Mouse (Mus musculus): ENCODE results near the gene Olfr559. TPM values are rescaled to one million over a fixed set of nuclear protein-coding genes. Genes with fewer than 3 reads are reported as not detected.
A peak's percentile ranks its signal among the peaks of the same experiment; 100 is the strongest.

Gene Olfr559
- polyA plus RNA-seq, 1 experiment from 2014 or later = not detected

DNA sequence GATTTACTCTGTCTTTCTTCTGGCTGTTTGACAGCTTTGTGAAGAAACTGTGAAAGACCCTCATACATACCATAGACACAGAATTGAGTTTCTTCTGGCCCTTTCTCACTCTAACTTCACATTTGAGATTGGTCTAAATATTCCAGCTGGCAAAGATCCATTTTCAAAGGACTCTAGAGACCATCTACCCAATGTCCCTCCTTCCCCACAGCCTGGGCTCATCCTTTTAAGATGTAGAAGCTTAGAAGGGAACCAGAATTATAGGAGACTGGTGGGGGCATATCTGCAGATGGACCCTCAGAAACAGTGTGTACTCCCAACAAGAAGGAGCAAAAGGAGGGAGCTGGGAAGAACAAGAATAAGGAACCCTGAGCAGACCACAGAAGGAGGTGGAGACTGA lies 25.4 kb downstream of the Olfr559 start, which contains the start of gene Olfr558:
Olfr558 (plus strand) TSS at position 301 of the 400 bp plus-strand sequence.
- H3K27me3 ChIP-seq (ENCODE audit: insufficient read depth, low read length) = no peaks in the 10 kb centered on the region
- no peak within 1 kb of the TSS for H3K4me3 ChIP-seq (ENCODE audit: low read depth, low read length)
- no peaks in the 10 kb centered on the region for H3K36me3 ChIP-seq (replicated peaks; ENCODE audit: insufficient read depth, low read length)
- no peaks in the 10 kb centered on the region for H3K4me1 ChIP-seq (ENCODE audit: insufficient read depth)
- H3K9ac ChIP-seq (replicated peaks) = no peak within 1 kb of the TSS
- no peak within 1 kb of the TSS for H3K27ac ChIP-seq (ENCODE audit: low read depth)
- TF ChIP-seq CTCF (IDR thresholded peaks at IDR 0.05; ENCODE audit: low read depth) = no peak
- no peak for TF ChIP-seq EP300 (IDR thresholded peaks at IDR 0.05; ENCODE audit: low read depth)
- DNase-seq = no peak
- ATAC-seq = no peak
- H3K9me3 ChIP-seq (ENCODE audit: low read length) = no peaks in the 10 kb centered on the region
- H3K4me2 ChIP-seq (ENCODE audit: low read depth, low read length) = no peak within 1 kb of the TSS

DNA sequence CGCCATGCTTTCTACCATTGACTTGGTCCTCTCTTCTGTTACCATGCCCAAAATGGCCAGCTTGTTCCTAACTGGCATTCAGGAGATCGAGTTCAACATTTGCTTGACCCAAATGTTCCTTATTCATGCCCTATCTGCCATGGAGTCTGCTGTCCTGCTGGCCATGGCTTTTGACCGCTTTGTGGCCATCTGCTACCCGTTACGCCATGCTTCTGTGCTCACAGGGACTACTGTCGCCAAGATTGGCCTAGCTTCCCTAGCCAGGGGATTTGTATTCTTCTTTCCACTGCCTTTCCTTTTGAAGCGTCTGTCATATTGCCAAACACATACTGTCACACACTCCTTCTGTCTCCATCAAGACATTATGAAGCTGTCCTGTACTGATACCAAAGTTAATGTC lies 28.8 kb downstream of the Olfr559 start:
- TF ChIP-seq CTCF (IDR thresholded peaks at IDR 0.05; ENCODE audit: low read depth) = no peak
- no peak for TF ChIP-seq EP300 (IDR thresholded peaks at IDR 0.05; ENCODE audit: low read depth)
- ATAC-seq (no peak), DNase-seq (no peak)
- H3K4me1 ChIP-seq (ENCODE audit: insufficient read depth) = no peaks in the 10 kb centered on the region
- H3K27ac ChIP-seq (ENCODE audit: low read depth) = no peak overlapping the region
- 85% methylated on average over 7 of the region's 7 CpGs for WGBS (ENCODE audit: insufficient replicate concordance)
- no peaks in the 10 kb centered on the region for H3K9me3 ChIP-seq (ENCODE audit: low read length)
- H3K9ac ChIP-seq (replicated peaks) = no peak overlapping the region
- H3K4me3 ChIP-seq (ENCODE audit: low read depth, low read length) = no peak overlapping the region
- no peaks in the 10 kb centered on the region for H3K36me3 ChIP-seq (replicated peaks; ENCODE audit: insufficient read depth, low read length)
- H3K4me2 ChIP-seq (ENCODE audit: low read depth, low read length) = no peak overlapping the region
- no peaks in the 10 kb centered on the region for H3K27me3 ChIP-seq (ENCODE audit: insufficient read depth, low read length)

DNA sequence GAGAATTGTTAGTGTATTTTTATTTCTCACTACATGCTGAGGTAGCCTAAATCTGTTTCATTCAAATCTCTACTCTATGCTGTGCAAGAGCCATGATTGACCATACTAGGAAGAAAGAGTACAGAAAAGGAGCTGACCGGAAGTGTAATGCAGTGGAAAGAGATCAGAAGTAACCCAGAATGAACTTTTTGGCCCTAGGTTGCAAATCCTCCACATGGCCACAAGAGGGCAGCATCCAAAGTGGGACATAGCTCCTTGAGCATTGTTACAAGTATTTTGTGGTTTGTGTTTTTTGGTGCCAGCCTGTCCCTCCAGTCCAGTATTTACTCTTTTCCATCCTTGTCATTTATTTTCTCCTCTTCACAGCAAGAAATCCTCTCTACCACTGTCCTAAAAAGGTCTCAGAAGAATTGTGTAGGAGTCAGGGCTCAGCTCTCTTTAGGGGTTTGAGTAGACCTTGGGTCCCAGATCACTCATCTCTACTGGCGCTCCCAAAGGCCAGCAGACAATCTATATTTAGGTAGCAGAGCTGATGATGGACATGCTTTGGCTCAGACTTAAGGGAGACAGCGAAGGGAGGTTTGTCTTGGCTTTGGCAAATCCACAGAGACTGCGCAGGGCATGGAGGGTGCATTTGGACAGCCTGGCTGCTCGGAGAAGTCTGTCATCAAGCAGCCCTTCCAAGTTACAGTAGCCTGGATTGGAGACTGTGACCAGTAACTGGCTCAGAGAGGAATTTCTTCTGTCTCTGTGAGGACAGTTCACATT lies 31.7 kb downstream of the Olfr559 start, which contains the start of gene Olfr557:
Olfr557 (plus strand) TSS at position 553 of the 768 bp plus-strand sequence.
- Histone ChIP-seq H3K9ac (replicated peaks) (no peak within 1 kb of the TSS), H3K27ac (ENCODE audit: low read depth) (no peak within 1 kb of the TSS), H3K27me3 (ENCODE audit: insufficient read depth, low read length) (no peaks in the 10 kb centered on the region), H3K4me2 (ENCODE audit: low read depth, low read length) (no peak within 1 kb of the TSS), H3K4me1 (ENCODE audit: insufficient read depth) (no peaks in the 10 kb centered on the region), H3K36me3 (replicated peaks; ENCODE audit: insufficient read depth, low read length) (no peaks in the 10 kb centered on the region), H3K4me3 (ENCODE audit: low read depth, low read length) (no peak within 1 kb of the TSS), H3K9me3 (ENCODE audit: low read length) (peaks cover 2% of the 10 kb centered on the region; the same call in 1 of the 2 replicates)
- ATAC-seq (no peak), DNase-seq (peak; percentile 36)
- WGBS (ENCODE audit: insufficient replicate concordance) = 65% methylated on average over 5 of the region's 5 CpGs
- TF ChIP-seq EP300 (IDR thresholded peaks at IDR 0.05; ENCODE audit: low read depth) = no peak
- TF ChIP-seq CTCF (IDR thresholded peaks at IDR 0.05; ENCODE audit: low read depth) = peak; percentile 82

DNA sequence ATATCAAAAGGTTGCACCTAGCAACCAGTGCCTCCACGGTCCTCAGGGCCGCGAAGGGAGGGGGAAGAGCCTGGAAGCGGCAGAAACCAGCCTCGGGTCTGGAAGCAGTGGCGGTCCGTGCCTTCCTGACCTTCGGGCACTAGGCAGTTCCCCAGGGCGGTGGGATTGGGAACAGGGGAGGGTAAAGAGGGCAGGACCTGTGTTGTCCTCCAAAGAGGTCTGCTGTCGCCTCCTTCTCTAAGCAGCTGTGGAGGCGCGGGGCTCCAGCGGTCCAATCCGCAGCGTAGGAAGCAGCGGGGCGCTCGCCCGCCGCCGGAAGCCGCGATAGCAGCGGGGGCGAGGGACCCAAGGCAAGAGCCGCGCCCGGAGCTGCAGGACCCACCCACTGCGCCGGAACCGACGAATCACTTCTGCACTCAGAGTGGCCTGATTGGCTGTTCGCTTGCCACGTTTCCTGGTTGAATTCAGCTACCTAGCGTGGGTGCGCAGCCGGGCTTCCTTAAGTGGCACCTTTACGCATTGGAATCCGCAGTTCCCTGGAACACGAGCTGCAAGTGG lies 40.3 kb downstream of the Olfr559 start, which contains the start of gene Trim68:
Trim68 (minus strand) TSS at position 384 of the 558 bp plus-strand sequence.
- DNase-seq = peak; percentile 85
- peak within 1 kb of the TSS; percentile 57 for H3K4me3 ChIP-seq (ENCODE audit: low read depth, low read length)

DNA sequence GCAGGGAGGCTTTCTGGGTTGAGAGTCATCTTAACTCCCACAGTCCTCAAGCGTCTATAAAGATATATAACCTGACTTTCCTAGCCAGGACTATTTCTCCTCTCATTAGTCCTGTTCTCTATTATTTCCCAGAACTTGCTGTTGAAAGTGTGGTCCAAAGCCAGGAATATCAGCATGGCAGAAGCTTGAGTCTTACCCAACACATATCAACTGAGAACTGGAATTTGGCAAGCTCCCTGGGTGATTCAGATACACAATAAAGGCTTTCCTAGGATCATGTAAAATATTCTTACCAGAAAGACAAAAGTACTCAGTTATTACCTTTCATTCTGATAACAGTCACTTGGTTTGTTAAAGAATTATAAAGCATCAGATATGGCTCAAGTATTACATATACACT lies 45.4 kb downstream of the Olfr559 start:
- no peaks in the 10 kb centered on the region for H3K9me3 ChIP-seq (ENCODE audit: low read length)
- no peaks in the 10 kb centered on the region for H3K36me3 ChIP-seq (replicated peaks; ENCODE audit: insufficient read depth, low read length)
- no peak for DNase-seq
- 79% methylated on average over 1 of the region's 1 CpGs for WGBS (ENCODE audit: insufficient replicate concordance)
- ATAC-seq = no peak
- no peak for TF ChIP-seq EP300 (IDR thresholded peaks at IDR 0.05; ENCODE audit: low read depth)
- no peak for TF ChIP-seq CTCF (IDR thresholded peaks at IDR 0.05; ENCODE audit: low read depth)
- H3K9ac ChIP-seq (replicated peaks) = no peak overlapping the region
- no peak overlapping the region for H3K27ac ChIP-seq (ENCODE audit: low read depth)
- H3K4me3 ChIP-seq (ENCODE audit: low read depth, low read length) = no peak overlapping the region
- H3K27me3 ChIP-seq (ENCODE audit: insufficient read depth, low read length) = no peaks in the 10 kb centered on the region
- no peaks in the 10 kb centered on the region for H3K4me1 ChIP-seq (ENCODE audit: insufficient read depth)
- no peak overlapping the region for H3K4me2 ChIP-seq (ENCODE audit: low read depth, low read length)

More for the DNA sequence above, 40.3 kb downstream of the Olfr559 start, which contains the start of gene Trim68:
- no peaks in the 10 kb centered on the region for H3K36me3 ChIP-seq (replicated peaks; ENCODE audit: insufficient read depth, low read length)
- H3K9ac ChIP-seq (replicated peaks) = peak within 1 kb of the TSS; percentile 57
- 1% methylated on average over 33 of the region's 40 CpGs for whole genome bisulfite sequencing (ENCODE audit: insufficient replicate concordance)
- no peaks in the 10 kb centered on the region for H3K4me1 ChIP-seq (ENCODE audit: insufficient read depth)
- 0 out of 2 replicates have a peak within 1 kb of the TSS, but pooled peaks have one; percentile 11 for H3K27ac ChIP-seq (ENCODE audit: low read depth)
- peak within 1 kb of the TSS; percentile 84 for H3K4me2 ChIP-seq (ENCODE audit: low read depth, low read length)
- TF ChIP-seq CTCF (IDR thresholded peaks at IDR 0.05; ENCODE audit: low read depth) = no peak
- no peak for TF ChIP-seq EP300 (IDR thresholded peaks at IDR 0.05; ENCODE audit: low read depth)
- peaks cover 2% of the 10 kb centered on the region; the same call in 1 of the 2 replicates for H3K9me3 ChIP-seq (ENCODE audit: low read length)
- peak; percentile 99 for ATAC-seq
- H3K27me3 ChIP-seq (ENCODE audit: insufficient read depth, low read length) = no peaks in the 10 kb centered on the region

DNA sequence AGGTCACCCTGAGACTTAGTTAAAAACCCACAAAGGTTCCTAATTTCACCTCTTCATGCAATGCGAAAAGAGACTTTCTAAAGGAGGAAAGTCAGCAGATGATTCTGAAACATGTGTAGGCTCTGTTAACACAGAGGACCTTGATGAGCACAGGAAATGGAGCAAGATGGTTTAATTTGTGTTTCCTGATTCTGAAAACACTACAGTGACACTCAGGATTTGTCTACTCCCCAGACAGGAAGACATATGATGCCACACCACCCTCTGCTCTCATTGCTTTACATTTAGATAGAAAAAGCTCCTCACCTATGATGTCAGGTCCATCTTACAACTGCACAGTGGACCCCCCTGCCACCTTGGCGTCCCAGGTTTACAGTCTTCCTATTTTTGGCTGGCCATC lies 51.1 kb downstream of the Olfr559 start:
- DNase-seq (no peak), ATAC-seq (no peak)
- H3K36me3 ChIP-seq (replicated peaks; ENCODE audit: insufficient read depth, low read length) = no peaks in the 10 kb centered on the region
- H3K27me3 ChIP-seq (ENCODE audit: insufficient read depth, low read length) = no peaks in the 10 kb centered on the region
- no peak overlapping the region for H3K27ac ChIP-seq (ENCODE audit: low read depth)
- no peak overlapping the region for H3K9ac ChIP-seq (replicated peaks)
- H3K4me3 ChIP-seq (ENCODE audit: low read depth, low read length) = no peak overlapping the region
- WGBS (ENCODE audit: insufficient replicate concordance) = 68% methylated on average over 2 of the region's 2 CpGs
- H3K4me1 ChIP-seq (ENCODE audit: insufficient read depth) = no peaks in the 10 kb centered on the region
- no peaks in the 10 kb centered on the region for H3K9me3 ChIP-seq (ENCODE audit: low read length)
- TF ChIP-seq CTCF (IDR thresholded peaks at IDR 0.05; ENCODE audit: low read depth) (no peak), EP300 (IDR thresholded peaks at IDR 0.05; ENCODE audit: low read depth) (no peak)
- H3K4me2 ChIP-seq (ENCODE audit: low read depth, low read length) = no peak overlapping the region

Other genes with a start within 250 kb of the Olfr559 start
- gene Olfr543, start 245.8 kb downstream of the Olfr559 start, polyA plus RNA-seq (2015; fragmentation: Nextera tagmentation; extraction: Ambion mirVana) = 0.12 and 0.19 TPM in 2 replicates
- gene Olfr544, start 239.2 kb downstream of the Olfr559 start, polyA plus RNA-seq (2015; fragmentation: Nextera tagmentation; extraction: Ambion mirVana) = 0.04 and 0.06 TPM in 2 replicates
- not detected in 2 replicates for gene Olfr545, start 227.9 kb downstream of the Olfr559 start, polyA plus RNA-seq (2015; fragmentation: Nextera tagmentation; extraction: Ambion mirVana)
- gene Olfr547, start 192.7 kb downstream of the Olfr559 start, polyA plus RNA-seq (2015; fragmentation: Nextera tagmentation; extraction: Ambion mirVana) = not detected in 2 replicates
- gene Olfr548-ps1, start 186.6 kb downstream of the Olfr559 start, polyA plus RNA-seq (2015; fragmentation: Nextera tagmentation; extraction: Ambion mirVana) = not detected in 2 replicates
- not detected in 2 replicates for gene Olfr549, start 177.6 kb downstream of the Olfr559 start, polyA plus RNA-seq (2015; fragmentation: Nextera tagmentation; extraction: Ambion mirVana)
- 0.42 and 0.64 TPM in 2 replicates for gene Trim21, start 162.0 kb downstream of the Olfr559 start, polyA plus RNA-seq (2015; fragmentation: Nextera tagmentation; extraction: Ambion mirVana)
- gene Olfr550, start 156.0 kb downstream of the Olfr559 start, polyA plus RNA-seq (2015; fragmentation: Nextera tagmentation; extraction: Ambion mirVana) = not detected in 2 replicates
- not detected in 2 replicates for gene Olfr551, start 135.6 kb downstream of the Olfr559 start, polyA plus RNA-seq (2015; fragmentation: Nextera tagmentation; extraction: Ambion mirVana)
- not detected in 2 replicates for gene Olfr552, start 129.7 kb downstream of the Olfr559 start, polyA plus RNA-seq (2015; fragmentation: Nextera tagmentation; extraction: Ambion mirVana)
- gene Olfr553, start 109.3 kb downstream of the Olfr559 start, polyA plus RNA-seq (2015; fragmentation: Nextera tagmentation; extraction: Ambion mirVana) = not detected in 2 replicates
- not detected in 2 replicates for gene Olfr554, start 89.1 kb downstream of the Olfr559 start, polyA plus RNA-seq (2015; fragmentation: Nextera tagmentation; extraction: Ambion mirVana)
- not detected in 2 replicates for gene Olfr555, start 68.7 kb downstream of the Olfr559 start, polyA plus RNA-seq (2015; fragmentation: Nextera tagmentation; extraction: Ambion mirVana)
- not detected in 2 replicates for gene Olfr556, start 62.6 kb downstream of the Olfr559 start, polyA plus RNA-seq (2015; fragmentation: Nextera tagmentation; extraction: Ambion mirVana)
- 1.4 and 1.7 TPM in 2 replicates for gene Trim68, start 40.2 kb downstream of the Olfr559 start, polyA plus RNA-seq (2015; fragmentation: Nextera tagmentation; extraction: Ambion mirVana)
- gene Olfr557, start 31.6 kb downstream of the Olfr559 start, polyA plus RNA-seq (2015; fragmentation: Nextera tagmentation; extraction: Ambion mirVana) = not detected in 2 replicates
- 0.04 TPM in 1 of 2 replicates, not detected in the other for gene Olfr558, start 25.3 kb downstream of the Olfr559 start, polyA plus RNA-seq (2015; fragmentation: Nextera tagmentation; extraction: Ambion mirVana)
- gene Olfr33, start 8.4 kb downstream of the Olfr559 start, polyA plus RNA-seq (2015; fragmentation: Nextera tagmentation; extraction: Ambion mirVana) = not detected in 2 replicates
- gene Olfr560, start 31.9 kb upstream of the Olfr559 start, polyA plus RNA-seq (2015; fragmentation: Nextera tagmentation; extraction: Ambion mirVana) = not detected in 2 replicates
- gene Olfr78, start 32.0 kb upstream of the Olfr559 start, polyA plus RNA-seq (2015; fragmentation: Nextera tagmentation; extraction: Ambion mirVana) = 0.04 TPM in 1 of 2 replicates, not detected in the other
- not detected in 2 replicates for gene Olfr561, start 43.7 kb upstream of the Olfr559 start, polyA plus RNA-seq (2015; fragmentation: Nextera tagmentation; extraction: Ambion mirVana)
- not detected in 2 replicates for gene Olfr564, start 76.0 kb upstream of the Olfr559 start, polyA plus RNA-seq (2015; fragmentation: Nextera tagmentation; extraction: Ambion mirVana)
- not detected in 2 replicates for gene Olfr566, start 131.3 kb upstream of the Olfr559 start, polyA plus RNA-seq (2015; fragmentation: Nextera tagmentation; extraction: Ambion mirVana)
- not detected in 2 replicates for gene Olfr568, start 149.6 kb upstream of the Olfr559 start, polyA plus RNA-seq (2015; fragmentation: Nextera tagmentation; extraction: Ambion mirVana)
- not detected in 2 replicates for gene Olfr569, start 163.4 kb upstream of the Olfr559 start, polyA plus RNA-seq (2015; fragmentation: Nextera tagmentation; extraction: Ambion mirVana)
- gene Olfr570, start 167.1 kb upstream of the Olfr559 start, polyA plus RNA-seq (2015; fragmentation: Nextera tagmentation; extraction: Ambion mirVana) = not detected in 2 replicates
- not detected in 2 replicates for gene Olfr571, start 190.0 kb upstream of the Olfr559 start, polyA plus RNA-seq (2015; fragmentation: Nextera tagmentation; extraction: Ambion mirVana)
- gene Olfr572, start 196.9 kb upstream of the Olfr559 start, polyA plus RNA-seq (2015; fragmentation: Nextera tagmentation; extraction: Ambion mirVana) = not detected in 2 replicates
- gene Olfr573-ps1, start 215.1 kb upstream of the Olfr559 start, polyA plus RNA-seq (2015; fragmentation: Nextera tagmentation; extraction: Ambion mirVana) = not detected in 2 replicates
- not detected in 2 replicates for gene Olfr574, start 221.0 kb upstream of the Olfr559 start, polyA plus RNA-seq (2015; fragmentation: Nextera tagmentation; extraction: Ambion mirVana)
- gene Olfr575, start 231.3 kb upstream of the Olfr559 start, polyA plus RNA-seq (2015; fragmentation: Nextera tagmentation; extraction: Ambion mirVana) = not detected in 2 replicates
- not detected in 2 replicates for gene Olfr576, start 235.2 kb upstream of the Olfr559 start, polyA plus RNA-seq (2015; fragmentation: Nextera tagmentation; extraction: Ambion mirVana)
- not detected in 2 replicates for gene Olfr577, start 248.5 kb upstream of the Olfr559 start, polyA plus RNA-seq (2015; fragmentation: Nextera tagmentation; extraction: Ambion mirVana)

Measured in liver, postnatal 0 days (tissue).